Mouse (Mus musculus) splenic B cell, adult 2 months (primary cell): ENCODE measurements around the gene Tshr.
"Not testable (repeated sequence)": the region's sequence is repeated elsewhere in the genome, so short reads cannot be mapped to it uniquely, and the experiment has no call there.

Experiments used
- DNase-seq: peaks from one replicate; pipeline ENCODE4 v3.0.0-alpha.2; 2011; ENCODE audit warnings: low read depth, low spot score
- H3K27me3 ChIP-seq: 2 replicates; pipeline ENCODE4 v1.6.1; 2012; ENCODE audit warnings: mild to moderate bottlenecking, low read length, moderate library complexity, mixed read lengths; ENCODE audit not compliant: control insufficient read depth, poor library complexity, insufficient read depth, severe bottlenecking
- H3K36me3 ChIP-seq: 2 replicates; pipeline ENCODE4 v1.6.1; 2012; ENCODE audit warnings: mild to moderate bottlenecking, low read length, moderate library complexity, mixed read lengths; ENCODE audit not compliant: control insufficient read depth, poor library complexity, insufficient read depth, severe bottlenecking

Tshr gene

DNA sequence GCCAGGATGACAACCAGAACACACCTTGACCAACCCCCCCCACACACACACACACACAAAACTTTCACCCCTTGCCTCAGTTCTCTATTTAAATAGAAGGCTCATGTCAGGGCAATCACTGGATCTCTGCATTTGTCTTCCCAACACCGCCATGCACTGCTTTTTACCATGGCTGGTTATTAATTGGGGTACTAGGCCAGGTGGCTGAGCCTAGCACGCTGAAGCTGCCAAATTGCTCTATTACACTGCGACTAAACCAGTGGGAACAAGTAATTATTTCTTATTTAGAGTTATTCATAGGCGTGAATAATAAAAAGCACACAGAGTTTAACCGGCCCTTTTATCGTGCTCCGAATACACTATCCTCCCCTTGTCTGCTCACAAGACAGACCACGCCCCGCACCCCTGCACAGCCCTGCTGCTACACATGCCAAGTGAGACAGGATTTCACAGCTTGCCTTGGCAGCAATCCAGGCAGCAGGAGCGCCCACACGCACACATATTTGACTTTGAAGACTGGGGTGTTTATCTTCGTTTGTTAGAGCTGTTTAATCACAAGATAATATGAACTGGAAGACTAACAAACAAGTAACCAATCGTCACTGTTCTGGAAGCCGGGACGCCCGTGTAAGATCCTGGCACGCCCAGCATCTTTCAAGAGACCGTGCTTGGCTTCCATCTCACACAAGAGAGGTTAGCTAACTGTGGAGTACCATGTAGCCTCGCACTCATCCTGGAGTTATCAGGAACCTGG, 167.6 kb downstream of the Tshr start:
- Histone ChIP-seq H3K27me3 (no peaks in the 10 kb centered on the region), H3K36me3 (0 out of 2 replicates have a peak, but pooled peaks cover 2% of the 10 kb centered on the region)
- DNase-seq, result no peak

DNA sequence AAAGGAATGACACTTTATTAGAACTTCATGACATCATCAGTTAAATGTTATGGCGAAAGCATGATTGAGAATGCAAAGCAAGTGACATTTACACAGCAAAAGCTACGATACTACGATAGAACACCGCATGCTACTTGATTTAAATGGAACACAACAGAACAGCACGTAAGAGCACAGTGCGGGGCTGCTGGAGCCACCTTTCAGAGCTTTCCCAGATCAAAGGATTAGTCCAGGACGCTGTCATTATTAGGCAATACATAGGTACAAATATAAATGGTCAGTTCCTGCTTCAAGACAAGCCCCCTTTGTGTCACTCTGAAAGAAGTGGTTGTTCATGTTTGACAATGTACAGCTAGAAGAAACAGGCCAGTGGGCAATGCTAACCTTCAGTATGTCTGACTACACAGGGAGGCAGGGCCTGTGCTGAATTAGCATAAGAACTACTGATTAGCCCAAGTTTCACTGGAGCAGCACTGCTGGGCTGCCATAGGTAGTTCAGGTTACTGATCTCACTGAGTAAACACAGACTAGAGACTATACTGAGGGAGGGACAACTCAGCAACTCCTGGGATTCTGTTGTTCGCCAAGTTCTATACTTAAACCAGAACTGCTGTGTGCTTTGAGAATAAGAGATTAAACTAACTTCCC, 173.1 kb downstream of the Tshr start:
- H3K36me3 ChIP-seq, H3K27me3 ChIP-seq, DNase-seq: not testable (repeated sequence)

DNA sequence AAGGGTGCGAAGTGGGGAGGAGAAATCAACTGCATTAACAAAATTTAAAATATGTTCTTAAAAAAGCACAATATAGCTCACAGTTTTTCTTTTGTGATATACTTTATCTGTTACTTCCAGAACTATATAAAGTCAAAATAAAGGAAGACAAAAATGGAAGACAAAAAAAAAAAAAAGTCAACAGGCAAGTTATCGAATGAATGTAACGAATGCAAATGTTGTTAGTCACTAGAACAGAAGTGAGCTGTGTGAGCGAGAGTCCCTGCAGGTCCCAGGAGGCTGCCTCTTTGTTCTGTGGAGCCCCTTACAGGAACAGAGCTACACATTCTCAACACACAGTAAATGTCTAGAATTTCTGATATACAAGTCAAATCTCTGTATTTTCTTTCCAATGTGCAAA, 173.8 kb downstream of the Tshr start:
- H3K36me3 ChIP-seq, DNase-seq, H3K27me3 ChIP-seq: not testable (repeated sequence)

DNA sequence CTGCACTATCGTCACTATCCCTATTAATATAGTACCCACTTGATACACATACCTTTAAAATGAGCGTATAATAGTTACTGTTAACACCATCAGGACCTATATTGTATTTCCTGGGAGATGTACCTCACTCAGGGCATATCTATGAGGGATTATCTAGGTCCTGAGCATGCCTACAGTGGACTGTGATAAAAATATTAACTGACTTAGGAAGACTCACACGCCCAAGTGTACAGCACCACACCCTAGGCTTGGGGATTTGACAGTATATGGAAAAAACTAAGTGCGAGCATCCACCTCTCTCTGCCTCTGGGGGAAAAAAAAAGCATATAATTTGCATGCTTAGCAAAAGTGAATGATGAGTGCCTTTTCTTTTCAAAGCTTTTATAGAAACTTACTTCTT, 182.8 kb downstream of the Tshr start:
- no peak for DNase-seq
- no peaks in the 10 kb centered on the region for H3K27me3 ChIP-seq
- H3K36me3 ChIP-seq, result peaks cover 19% of the 10 kb centered on the region

DNA sequence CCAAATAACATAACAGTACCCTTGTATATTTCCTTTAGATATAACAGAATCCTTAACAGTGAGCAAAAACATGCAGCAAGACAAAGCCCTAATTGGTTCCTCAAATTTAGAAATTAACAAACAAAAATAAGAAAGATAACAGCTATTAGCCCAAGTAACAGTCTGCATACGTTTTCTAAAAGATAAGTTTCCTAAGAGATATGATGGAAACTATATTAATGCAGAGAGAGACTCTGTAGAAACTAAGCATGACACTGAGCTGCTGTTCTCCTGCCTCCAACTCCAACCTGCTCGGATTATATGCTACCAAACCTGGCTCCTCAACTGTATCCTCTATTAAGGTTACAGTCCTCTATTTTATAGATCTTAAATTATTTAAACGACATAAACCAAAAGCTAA, 184.9 kb downstream of the Tshr start:
- Histone ChIP-seq H3K27me3 (no peaks in the 10 kb centered on the region), H3K36me3 (peaks cover 16% of the 10 kb centered on the region)
- no peak for DNase-seq

DNA sequence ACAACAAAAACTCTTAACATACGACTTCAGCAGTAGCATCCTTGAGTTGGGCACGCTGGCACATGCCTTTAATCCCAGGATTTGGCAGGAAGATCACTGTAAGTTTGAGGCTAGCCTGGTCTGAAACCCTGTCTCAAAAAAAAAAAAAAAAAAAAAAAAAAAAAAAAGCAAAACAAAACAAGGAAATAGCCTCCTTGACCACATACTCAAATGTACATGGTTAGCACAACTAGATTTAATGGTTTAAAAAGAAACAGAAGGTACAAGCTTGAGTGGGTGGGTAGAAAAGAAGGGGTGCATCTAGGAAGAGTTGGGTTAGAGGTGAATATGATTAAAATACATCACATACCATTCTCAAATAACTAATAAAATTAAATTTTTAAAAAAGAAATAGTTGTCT, 187.3 kb downstream of the Tshr start:
- Histone ChIP-seq H3K36me3 (peaks cover 17% of the 10 kb centered on the region), H3K27me3 (no peaks in the 10 kb centered on the region)
- no peak for DNase-seq

DNA sequence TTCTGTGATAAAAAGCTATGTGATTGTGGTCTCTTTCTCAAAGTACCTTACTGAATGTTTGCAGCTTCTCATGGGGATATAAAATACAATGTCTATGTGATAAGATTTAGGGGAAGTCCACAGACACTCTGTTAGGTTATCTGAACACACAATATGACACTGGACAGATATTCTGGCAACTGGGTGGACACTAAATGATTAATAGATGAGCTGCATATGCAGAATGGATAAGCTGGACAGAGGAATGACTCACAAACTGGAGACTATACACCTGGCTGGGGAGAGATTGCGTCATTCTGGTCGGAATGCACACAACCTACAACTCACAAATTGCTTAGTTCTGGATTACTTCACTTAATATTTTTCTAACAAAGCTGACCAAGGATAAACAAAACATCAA, 195.3 kb downstream of the Tshr start:
- Histone ChIP-seq H3K27me3 (no peaks in the 10 kb centered on the region), H3K36me3 (peaks cover 9% of the 10 kb centered on the region)
- no peak for DNase-seq

DNA sequence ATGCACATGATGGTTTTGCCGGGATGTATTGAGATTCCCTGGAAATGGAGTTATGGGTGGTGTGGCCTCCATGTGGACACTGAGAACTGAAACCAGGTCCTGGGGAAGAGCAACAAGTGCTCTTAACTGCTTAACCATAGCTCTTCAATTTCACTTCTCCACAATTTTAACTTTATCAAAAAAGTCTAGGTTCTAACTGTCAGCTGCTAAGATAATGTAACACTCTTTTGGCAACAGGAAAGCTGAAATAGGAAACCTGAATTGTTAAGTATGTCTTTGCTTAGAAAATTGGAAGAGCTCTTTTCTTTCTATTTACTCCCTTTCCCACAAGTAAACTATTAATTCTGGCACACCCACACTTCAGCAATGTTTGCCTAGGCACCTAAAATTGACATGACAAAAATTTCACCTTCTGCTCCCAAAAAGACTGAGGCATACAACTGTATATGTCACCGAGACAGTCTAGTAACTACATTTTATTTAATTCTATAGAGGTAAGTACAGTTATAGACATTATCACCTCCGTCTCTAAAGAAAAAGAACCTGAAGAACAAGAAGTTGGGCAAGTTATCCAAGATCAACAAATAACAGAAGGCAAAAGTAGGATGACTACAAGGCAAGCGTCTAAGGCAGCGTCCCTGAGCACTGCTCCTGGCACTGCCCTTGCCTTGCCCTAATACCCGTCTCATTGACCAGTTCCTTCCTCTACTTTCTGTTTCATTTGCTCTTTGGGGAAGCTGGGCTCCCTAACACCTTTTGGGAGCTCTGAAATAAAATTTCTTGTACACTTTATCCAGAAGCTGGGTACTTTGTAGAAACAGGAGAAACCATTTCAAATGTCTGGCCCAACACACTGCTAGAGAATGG, 197.1 kb downstream of the Tshr start:
- DNase-seq, result peak; percentile 32
- H3K36me3 ChIP-seq, result peaks cover 7% of the 10 kb centered on the region
- H3K27me3 ChIP-seq, result no peaks in the 10 kb centered on the region

DNA sequence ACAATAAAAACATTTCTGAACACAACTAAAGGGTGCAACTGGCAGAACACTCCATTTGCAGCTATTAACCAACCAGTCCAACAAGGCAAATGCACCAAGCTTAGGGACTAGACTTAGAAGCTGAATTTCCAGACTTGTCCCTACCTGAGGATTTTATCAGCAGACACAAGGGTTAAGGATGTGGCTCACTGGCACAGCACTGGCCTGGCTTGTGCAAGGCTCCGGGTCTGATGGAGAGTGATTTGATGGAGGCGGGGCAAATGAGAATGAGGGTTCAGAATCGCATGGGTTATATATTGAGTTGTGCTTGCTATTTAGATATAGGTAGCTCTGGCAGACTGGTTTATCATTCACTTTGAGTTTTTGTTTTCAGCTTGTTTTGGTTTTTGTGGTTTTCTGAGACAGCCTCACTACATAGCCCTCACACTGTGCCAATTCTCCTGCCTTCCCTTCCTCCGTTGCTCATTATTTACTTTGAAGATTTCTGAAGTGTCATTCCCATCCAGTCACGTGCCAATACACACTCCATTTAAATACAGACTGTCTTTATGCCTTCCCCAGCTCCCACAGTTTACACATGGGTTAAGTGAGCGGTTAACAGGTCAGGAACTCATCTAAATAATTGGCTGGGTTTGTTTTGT, 198.1 kb downstream of the Tshr start:
- H3K27me3 ChIP-seq, result no peaks in the 10 kb centered on the region
- no peak for DNase-seq

DNA sequence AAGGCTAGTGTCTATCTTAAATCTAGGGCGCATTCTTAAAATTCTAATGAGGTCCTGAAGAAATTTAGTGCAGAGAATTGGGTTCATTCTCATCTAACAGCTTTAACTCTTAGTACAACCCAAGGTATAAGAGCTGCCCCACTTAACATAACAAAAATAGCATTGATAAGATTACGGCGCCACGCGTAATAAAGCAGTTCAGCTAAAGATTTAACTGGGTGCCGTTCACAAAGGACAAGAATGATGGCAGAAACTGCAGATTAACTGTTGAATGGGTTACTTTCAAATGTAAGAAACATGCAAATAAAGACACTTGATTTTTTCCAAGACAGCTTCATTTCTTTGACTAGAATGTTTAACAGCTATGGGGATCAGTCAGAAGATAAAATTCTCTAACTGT, 199.0 kb downstream of the Tshr start:
- DNase-seq, result no peak
- H3K27me3 ChIP-seq, result no peaks in the 10 kb centered on the region
- peaks cover 4% of the 10 kb centered on the region for H3K36me3 ChIP-seq

More for the DNA sequence above, 198.1 kb downstream of the Tshr start:
- peaks cover 7% of the 10 kb centered on the region for H3K36me3 ChIP-seq

DNA sequence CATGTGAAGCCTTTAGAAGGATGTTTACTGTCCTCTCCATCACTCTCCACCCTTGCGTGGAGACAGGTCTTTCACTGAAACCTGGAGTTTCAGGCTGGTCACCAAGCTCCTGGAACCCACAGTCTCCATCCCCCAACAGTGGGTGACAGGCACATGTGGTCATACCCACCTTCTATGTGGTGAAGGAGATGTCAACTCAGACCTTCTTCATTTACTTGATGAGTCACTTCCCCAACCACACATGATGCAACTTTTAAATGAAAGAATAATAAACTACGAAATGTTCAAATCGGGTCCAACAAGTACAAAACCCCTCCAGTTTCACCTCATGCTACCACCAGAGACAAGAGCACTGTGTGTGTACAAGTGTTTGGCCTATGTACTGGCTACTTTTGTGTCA, 200.8 kb downstream of the Tshr start:
- peaks cover 4% of the 10 kb centered on the region for H3K36me3 ChIP-seq
- DNase-seq, result no peak
- H3K27me3 ChIP-seq, result no peaks in the 10 kb centered on the region

DNA sequence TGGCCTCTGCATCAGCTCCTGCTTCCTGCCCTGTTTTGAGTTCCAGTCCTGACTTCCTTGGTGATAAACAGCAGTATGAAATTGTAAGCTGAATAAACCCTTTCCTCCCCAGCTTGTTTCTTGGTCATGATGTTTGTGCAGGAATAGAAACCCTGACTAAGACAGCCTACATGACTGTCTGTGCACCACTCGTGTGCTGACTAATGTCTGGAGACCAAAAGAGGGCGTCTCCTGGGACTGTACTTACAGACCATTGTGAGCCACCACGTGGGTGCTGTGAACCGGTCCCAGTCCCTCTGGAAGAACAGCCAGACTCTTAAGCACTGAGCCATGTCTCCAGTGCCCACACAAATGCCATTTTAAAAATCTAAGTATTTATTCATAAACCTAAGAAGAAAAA, 201.5 kb downstream of the Tshr start:
- H3K27me3 ChIP-seq, DNase-seq, H3K36me3 ChIP-seq: not testable (repeated sequence)

DNA sequence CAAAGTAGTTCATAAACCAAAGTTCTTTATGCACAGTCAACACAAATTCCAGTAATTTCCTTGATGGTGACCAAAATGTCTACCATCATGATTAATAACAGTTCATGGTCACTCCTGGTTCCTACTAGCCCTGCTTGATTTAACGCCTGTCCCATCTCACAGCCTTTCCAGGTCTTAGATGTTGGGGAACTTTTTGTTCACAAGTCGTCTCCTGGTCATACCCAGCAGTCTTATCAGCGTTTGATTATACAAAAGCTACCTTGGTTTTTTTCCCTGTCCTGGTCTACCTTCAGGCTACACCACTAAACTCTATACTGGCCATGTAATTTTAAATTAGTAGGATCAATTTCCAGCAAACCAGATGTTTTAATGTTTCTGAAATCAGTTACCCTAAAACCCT, 202.7 kb downstream of the Tshr start:
- Histone ChIP-seq H3K36me3 (peaks cover 4% of the 10 kb centered on the region), H3K27me3 (no peaks in the 10 kb centered on the region)
- no peak for DNase-seq

DNA sequence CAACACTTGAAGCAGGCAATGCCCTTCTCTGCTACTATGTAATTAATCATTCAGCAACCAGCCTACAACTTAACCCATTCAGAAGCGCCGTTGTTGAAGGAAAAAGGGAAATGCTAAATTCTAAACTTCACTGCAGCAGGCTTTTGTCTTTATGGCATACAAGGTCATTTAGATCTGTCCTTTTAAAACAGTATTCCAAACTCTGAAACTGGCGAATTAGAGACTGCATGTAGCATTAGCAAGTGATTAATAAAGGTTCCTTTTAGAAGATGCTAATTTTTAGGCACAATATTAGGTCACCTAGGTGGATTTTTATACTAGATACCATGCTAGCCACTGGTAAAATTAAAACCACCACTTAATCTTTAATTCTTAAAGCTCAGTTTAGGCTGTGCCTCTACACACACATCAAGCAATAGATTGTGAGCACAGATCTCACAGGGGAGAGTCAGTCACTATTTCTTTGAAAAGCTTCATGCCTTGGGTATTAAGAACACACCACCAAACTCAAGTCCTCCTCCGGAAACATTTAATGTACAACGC, 203.2 kb downstream of the Tshr start:
- Histone ChIP-seq H3K27me3 (no peaks in the 10 kb centered on the region), H3K36me3 (peaks cover 4% of the 10 kb centered on the region)
- no peak for DNase-seq
